Mouse (Mus musculus): Measurements from ENCODE around the gene Nedd9.
A peak's percentile ranks its signal among the peaks of the same experiment; 100 is the strongest.
"Not testable (repeated sequence)": the region's sequence is repeated elsewhere in the genome, so short reads cannot be mapped to it uniquely, and the experiment has no call there.

Gene Nedd9

DNA sequence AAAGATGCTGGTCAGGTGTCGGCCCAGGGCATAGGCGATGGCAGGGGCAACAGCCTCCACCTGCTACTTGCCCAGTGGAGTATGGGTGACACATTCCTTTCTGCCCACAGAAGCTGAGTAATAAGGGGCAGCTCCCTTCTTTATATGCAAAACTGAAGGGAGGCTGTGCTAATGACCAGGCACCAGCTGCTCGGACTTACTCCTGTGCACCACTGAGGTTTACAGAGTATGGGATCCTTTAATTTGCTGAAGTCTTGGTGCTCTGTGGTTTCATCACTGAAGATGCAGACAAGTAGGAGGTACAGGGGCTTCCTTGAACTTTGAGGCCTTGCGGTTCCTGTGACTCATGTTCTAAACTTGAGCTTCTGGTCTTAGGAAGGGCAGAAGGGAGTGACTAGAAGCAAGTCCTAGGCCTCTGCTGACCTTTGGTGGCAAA is 120.0 kb downstream of the Nedd9 start:
- DNase-seq: no peak

DNA sequence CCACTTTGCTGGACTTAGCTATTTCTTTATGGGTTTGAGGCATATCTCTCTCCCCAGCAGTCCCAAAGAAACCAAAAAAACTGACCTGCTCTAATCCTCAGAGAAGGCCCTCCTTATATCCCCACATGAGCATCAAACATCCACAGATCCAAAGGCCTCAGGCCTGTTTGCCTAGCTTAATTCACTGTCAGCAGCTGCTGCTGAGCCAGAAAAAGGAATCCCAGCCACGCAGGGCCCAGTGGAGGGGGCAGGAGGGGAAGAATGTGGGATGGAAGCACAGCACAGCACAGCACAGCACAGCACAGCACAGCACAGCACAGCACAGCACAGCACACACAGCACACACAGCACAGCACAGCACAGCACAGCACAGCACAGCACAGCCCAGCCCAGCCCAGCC is 120.6 kb downstream of the Nedd9 start:
- DNase-seq: not testable (repeated sequence)

DNA sequence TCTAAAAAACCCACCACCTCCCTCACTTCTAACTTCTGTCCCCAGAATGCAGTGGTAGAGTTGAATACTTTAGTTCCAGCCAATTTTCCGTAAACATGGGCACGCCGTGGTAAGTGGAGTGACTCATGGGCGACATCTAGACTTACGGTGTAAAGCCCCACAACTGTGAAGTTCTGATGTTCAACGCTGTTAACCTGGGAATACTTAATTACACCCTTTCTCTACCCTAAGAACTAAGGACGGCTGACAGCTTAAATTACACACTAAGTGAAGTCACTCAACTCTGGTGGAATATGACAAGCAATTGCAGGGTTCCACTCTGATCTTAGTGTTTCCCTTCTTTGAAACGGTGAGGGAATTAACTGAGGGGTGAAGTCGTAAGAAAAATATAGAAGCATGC is 122.9 kb downstream of the Nedd9 start:
- DNase-seq: no peak

DNA sequence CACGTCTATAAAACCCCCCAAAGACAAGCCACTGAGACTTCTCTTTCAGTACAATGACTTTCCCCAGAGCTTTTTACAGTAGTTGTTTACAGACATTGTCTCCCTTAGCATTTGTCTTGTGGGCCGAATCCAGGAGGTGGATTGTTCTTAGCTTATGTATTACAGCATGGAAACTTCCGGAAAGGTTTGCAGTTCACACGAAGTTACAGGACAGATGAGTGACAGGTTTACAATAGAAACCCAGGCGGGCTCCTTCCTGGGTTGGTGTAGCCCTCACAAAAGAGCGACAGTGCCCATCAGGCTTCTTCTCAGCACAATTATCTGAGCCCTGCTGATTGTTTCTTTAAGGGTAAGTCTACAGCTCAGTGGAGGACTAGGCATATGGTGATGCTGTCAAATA is 124.3 kb downstream of the Nedd9 start:
- DNase-seq: no peak

DNA sequence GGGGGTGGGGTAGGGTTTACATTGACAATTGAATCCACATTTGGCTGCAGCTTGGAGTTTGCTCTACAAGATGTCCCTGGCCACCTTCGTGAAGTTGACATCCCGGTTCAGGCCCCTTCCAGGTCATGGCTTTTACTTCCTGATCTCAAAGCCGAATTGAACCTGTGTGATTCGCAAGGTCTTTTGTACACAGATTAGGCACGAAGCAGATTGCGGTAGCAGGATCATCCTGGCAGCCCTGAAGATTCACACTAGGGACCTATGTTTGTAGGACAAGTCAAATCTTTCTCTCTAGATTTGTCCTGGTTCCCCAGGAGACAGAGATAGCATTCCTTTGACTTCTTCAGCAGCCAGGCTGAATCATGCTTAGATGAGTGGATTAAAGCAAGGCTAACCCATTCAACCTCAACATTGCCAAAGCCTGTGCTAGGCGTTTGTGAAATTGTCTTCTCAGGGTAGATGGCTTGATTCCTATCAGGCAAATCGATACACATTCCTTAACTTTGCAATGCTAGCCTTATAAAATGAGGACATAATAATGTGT is 126.8 kb downstream of the Nedd9 start:
- no peak for DNase-seq

DNA sequence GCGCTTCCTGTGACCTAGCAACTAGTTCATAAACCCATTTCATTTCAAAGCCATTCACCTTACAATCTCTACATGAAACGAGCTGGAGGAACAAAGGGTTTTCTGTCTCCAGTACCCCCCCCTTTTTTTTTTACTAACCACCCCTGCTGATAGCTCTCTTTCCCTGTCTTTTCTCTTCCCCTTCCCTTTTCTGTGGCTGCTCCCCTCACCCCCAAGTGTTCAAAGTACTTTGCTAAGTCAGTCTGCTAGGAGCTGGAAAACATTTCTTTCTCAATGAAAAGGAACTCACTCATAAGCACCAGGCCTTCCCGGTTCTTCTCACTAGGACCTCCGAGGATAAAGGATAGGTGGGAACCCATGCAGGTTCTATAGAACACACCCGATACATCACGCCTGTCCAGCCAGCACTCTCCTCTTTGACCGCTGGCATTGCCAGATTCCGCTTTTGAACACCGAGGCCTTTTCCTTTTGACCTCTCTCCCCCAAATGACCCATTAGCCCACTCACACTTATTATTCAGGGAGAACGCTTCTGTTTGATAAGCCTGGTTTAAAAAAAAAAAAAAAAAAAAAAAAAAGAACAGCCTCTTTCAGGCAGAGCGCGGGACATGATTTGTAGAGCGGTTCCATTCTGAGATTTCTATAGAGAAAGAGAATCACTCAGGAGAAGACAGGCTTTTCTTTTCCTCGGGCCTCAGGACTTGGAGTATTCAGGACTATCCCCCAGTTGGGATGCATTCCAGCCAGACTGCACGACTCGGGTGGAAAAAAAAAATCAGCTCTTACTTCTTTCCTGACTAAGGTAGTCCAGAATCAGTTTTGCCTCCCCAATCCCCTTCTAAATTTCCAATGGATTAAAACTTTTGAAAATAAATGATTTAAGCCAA is 127.6 kb downstream of the Nedd9 start:
- DNase-seq: no peak

DNA sequence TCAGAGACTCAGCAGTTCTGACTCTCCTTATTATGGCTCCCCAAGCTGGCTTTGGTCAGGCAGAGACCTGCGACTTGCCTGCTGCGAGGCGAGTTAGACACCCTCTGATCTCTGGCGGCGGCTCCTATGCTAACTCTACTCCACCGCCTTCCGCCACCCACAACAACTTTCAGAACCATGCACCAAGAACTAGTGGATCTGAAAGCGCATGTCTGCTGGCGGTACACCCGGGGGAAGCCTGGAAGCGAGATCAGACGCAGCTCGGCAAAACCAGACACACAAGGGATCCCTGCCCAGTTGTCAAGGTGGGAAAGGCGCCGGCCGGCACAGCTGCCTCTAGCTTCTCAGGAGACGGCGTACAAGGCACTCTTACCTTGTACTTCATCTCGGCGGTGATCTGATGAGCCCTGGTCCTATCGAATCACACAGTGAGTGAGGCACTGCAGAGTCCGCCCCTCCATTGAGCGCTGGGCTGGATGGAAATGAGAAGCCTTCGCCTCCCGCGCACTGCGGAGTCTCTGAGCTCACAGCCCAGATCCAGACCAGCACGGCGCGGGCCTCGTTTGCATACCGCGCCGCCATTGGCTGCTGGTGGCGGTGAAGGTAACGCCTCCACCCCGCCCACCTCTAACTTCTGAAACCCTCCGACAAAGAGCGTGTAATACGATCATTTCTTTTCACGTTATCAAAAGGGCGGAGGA is 128.5 kb downstream of the Nedd9 start:
- peak; percentile 94 for DNase-seq

- DNase-seq: no peak
Observed at GRCm38 (mm10) chr13:41358009-41358408, 129.2 kb downstream of the Nedd9 start.

DNA sequence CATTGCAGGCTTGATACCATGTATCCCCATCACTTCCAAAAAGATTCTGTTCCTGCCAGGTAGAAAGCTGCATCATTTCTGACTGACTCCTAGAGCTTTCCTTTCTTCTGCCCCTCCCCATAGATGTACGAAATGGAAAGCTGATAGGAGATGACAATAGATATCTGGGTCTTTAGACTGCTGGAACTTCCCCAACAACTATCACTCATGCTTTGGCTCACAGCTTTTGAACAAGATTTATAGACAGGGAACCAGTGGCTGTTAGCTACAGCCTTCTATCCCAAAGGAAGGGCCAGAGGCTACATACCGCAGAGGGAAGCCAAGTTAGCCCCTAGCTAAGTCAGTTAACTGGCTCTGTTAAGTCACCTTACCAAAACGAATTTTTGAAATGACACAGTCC is 129.6 kb downstream of the Nedd9 start:
- no peak for DNase-seq

DNA sequence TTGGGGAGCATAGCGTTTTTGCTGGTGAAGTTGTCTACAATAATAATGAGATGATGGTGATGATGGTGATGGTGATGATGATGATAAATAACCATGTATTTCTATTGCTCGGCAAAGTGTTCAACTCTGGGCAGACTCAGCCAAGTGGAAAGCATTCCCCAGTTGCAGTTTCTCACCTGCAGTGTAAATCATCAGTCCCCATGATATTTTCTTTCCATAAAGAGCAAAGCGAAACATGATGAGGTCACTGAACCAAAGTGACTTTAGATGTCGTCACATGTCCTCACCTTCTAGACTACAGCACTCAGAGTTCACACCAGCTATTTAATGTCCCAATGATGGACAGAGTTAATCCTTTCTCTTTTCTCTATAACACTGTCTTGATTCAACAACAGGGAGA is 130.0 kb downstream of the Nedd9 start:
- no peak for DNase-seq

DNA sequence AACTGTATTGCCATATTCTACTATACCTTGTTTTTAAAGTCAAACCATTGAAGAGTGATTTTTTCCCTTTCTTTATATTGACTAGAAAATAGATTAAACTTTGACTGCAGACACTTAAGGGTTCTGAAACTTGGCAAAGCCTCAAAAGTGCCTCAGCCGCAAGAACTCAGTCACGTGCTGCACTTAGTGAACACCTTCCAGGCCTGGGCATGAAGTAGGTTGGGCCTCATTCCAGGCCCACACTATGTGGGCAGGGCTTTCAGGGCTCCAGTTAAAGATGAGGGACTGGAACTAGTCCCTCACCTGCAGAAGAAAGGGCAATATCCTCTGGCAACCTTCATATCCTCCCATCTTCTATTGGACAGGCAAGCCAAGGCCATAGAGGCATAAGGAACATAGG is 131.6 kb downstream of the Nedd9 start:
- no peak for DNase-seq

- DNase-seq: no peak
Observed at GRCm38 (mm10) chr13:41354591-41354990, 132.6 kb downstream of the Nedd9 start.

DNA sequence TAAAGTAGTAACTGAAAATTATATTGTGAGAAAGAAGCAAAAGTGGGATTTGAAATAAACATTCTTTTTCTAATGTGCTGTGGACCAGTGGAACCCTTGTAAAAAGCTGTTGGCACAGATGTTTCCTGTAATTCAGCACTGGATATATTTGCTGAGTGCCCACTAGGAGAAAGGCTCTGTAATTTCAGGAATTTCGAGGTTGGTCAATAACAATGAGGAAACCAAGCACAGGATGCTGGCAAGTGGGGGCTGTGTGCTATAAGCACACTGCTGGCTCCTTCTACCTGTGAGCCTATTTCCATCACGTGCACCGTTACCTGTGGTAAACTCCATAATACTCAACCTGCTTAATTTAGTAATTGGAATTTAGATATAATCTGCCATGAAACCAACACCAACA is 133.5 kb downstream of the Nedd9 start:
- DNase-seq: no peak

DNA sequence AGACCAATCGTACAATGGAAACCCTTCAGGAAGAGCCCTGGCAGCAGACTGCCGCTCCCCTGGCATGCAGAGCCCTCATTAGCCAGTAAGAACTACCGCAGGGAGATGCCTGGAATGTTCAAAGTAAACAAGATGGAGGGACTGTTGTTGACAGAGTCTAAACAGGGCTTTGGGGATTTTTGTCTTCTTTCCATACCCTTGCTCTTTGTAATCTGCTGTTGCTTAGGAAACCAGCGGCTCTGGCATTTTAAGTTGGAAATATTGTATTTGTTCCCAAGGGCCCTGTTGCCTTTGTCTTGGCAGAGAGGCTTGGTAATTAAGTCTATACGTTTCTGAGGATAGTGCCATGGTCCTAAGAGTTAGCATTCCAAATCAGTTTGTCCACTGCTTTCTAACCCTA is 134.8 kb downstream of the Nedd9 start:
- DNase-seq: no peak

- no peak for DNase-seq
Observed at GRCm38 (mm10) chr13:41350589-41350988, 136.6 kb downstream of the Nedd9 start.

DNA sequence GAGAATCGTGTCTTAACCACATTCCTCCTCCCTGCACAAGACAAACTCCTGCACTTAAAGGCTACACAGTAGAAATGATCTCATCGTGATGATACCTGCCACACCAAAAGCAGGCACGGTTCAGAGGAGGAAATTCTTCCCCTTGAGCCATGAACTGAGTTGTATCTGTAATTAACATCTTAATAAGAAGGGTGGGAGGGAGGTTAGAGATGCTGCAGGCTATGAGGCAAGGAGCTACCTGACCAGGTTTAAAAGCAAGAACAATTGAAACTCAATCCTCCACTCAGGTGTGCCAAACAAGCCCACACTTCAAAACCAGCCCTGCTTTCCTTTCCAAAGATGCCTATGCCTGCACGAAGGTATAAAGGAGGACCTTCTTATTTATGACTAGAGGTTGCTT is 137.4 kb downstream of the Nedd9 start:
- no peak for DNase-seq

- no peak for DNase-seq
Observed at GRCm38 (mm10) chr13:41345756-41346155, 141.4 kb downstream of the Nedd9 start.

DNA sequence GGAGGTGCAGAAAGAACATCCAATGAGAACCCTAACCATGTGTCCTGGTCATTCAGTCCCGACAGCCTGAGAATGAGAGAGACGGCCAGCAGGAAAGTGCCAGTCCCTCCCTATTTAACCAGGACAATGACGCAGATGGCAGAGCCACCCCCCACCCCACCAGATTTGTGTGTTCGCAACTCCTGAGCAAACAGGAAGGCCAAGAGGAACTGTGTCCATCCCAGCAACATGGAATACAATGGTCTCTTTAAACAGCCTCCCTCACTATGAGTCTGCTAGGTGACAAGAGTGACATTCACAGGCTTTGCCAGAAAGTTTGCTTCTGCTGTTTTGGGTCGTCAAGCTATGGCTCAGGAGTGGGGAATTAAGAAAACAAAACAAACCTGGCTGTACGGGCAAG is 141.9 kb downstream of the Nedd9 start:
- no peak for DNase-seq

DNA sequence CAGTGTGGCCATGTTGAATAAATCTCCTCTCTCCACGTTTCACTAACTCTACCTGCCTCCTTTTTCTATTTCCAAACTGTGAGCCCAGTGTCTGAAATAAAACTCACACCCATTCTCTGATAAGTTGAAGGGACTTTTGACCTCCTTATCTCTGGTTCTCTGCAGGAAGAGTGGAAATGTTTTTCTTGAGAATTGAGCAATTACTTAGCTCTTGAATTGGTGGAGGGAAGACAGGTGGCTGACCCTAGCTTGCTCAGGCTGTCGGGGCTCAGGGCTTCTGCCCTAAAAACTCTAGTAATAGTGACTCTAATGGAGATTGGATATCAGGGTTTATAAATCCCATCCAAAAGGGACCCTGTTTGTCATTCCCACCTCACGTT is 143.3 kb downstream of the Nedd9 start:
- DNase-seq: no peak

DNA sequence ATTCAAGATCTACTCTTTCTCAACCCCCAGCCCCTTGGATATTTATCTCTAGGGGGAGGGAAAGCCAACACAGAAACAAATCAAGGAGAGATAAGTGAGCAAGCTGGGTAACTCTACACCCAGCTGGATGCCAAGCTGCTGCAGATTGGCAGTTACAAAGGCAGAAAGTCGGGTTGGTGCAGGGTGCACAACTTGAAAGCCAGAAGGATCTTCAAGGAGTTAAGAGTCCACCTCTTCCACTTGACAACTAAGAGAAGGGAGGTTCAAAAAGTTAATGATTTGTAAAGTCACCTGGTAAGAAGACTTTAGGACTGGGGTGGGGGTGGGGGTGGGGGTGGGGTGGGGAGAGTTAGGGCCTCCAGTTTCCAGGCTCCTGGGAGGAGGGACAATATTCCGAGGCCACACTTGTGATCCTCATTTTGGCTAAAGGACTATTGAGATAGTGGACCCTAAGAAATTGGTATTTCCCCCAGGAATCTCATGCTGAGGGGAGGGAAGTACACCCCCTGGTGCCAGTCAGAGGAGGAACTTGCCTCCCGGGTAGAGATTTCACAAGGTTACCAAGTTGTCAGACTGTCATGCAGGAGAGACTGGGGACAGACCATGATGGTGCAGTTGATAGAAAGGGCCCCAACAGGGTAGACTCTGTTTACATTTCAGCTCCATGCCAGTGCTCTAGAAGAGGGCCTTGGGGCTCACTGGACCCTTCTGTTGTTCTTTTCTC is 143.8 kb downstream of the Nedd9 start:
- no peak for DNase-seq

DNA sequence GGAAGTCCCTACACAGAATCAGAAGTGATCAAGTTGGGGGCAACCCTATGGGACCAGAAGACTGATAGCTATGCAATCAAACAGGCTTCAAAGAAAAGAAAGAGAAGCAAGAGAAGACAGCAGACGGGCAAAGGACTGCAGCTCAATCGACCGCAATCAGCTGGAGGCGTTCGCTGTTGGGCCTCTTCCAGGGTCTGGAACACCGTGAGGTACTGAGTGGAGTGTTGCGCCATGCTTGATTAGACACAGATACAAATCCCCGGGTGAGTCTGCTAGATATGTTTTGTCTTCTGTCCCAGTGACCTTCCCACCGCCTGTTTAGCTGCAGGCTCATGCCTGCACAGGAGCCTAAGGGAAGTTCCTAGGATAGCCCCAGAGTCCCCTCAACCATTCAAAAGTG is 145.7 kb downstream of the Nedd9 start:
- no peak for DNase-seq

DNA sequence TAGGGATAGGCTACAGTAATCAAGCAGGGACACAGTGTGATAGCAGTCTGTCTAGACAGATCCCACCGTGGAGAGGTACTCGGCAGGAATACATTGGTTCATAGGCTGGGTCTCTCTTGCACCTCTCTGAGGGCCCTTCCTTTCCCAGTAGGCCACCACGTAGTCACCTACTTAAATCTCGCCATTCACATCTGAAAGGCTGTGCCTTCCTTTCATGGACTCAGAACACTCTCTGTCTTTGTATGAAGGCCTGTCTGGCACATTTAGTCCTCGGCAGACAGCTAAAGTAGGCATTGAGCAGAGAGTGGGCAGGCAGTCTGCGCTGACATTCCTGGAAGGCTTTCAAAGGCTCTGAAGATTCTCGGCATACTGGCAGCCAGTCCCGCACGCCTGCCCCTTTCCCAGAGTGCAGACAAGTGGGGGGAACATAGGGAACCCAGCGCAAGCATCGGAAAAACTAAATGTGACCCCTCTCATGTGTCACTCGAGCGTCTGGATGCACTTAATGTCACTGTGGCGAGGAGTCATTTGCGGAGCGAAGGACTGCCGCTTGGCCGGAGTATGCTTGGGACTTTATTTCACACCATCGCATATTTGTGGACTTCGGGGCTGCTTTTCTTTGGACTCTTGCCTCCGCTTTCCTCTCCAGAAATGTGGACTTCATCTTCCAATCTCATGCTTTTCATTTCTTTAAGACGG is 147.4 kb downstream of the Nedd9 start:
- peak; percentile 50 for DNase-seq

DNA sequence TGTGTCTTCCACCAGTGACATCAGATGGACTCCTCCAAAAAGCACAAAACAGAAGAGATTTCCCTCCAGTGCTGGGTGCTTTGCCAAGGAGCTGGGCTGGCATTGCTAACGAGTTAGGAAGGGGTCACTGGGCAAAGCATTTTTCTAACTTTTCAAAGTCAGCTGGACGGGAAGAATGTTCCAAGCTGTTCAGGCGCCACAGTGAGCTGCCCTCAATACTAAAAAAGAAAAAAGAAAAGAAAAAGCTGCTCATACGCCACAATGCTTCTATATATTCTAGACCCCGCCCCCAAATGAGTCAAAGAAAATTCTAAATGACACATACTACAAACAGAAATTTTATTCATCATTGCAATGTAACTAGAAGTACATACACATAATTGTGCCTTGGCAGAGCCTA is 148.0 kb downstream of the Nedd9 start:
- DNase-seq: no peak

Data from right cerebral cortex, postnatal 25 days (tissue).